Mouse (Mus musculus): ENCODE measurements around the gene Gm17727. TPM values are rescaled to one million over a fixed set of nuclear protein-coding genes. Genes with fewer than 3 reads are reported as not detected.

Gene Gm17727
- polyA plus RNA-seq, 1 experiment = not detected

Other genes starting within 250 kb of the Gm17727 start
- gene Ddx25, start 219.6 kb downstream of the Gm17727 start, polyA plus RNA-seq (2012; fragmentation: generic; extraction: Trizol) = not detected
- gene Pus3, start 219.5 kb downstream of the Gm17727 start, polyA plus RNA-seq (2012; fragmentation: generic; extraction: Trizol) = 4.2 TPM
- 0.24 TPM for gene Pate2, start 207.8 kb downstream of the Gm17727 start, polyA plus RNA-seq (2012; fragmentation: generic; extraction: Trizol)
- gene Hyls1, start 207.7 kb downstream of the Gm17727 start, polyA plus RNA-seq (2012; fragmentation: generic; extraction: Trizol) = 5.1 TPM
- gene Pate4, start 166.2 kb downstream of the Gm17727 start, polyA plus RNA-seq (2012; fragmentation: generic; extraction: Trizol) = not detected
- gene Pate3, start 129.9 kb downstream of the Gm17727 start, polyA plus RNA-seq (2012; fragmentation: generic; extraction: Trizol) = not detected
- gene Pate1, start 90.7 kb downstream of the Gm17727 start, polyA plus RNA-seq (2012; fragmentation: generic; extraction: Trizol) = 0.13 TPM
- not detected for gene Gm17677, start 37.1 kb downstream of the Gm17727 start, polyA plus RNA-seq (2012; fragmentation: generic; extraction: Trizol)
- gene Gm27235, start 12.0 kb upstream of the Gm17727 start, polyA plus RNA-seq (2012; fragmentation: generic; extraction: Trizol) = not detected
- not detected for gene D730048I06Rik, start 12.0 kb upstream of the Gm17727 start, polyA plus RNA-seq (2012; fragmentation: generic; extraction: Trizol)
- gene 9230110F15Rik, start 66.0 kb upstream of the Gm17727 start, polyA plus RNA-seq (2012; fragmentation: generic; extraction: Trizol) = not detected
- not detected for gene 9230113P08Rik, start 130.3 kb upstream of the Gm17727 start, polyA plus RNA-seq (2012; fragmentation: generic; extraction: Trizol)